Mouse (Mus musculus) erythroblast, embryonic 14.5 days (primary cell): ENCODE results near the gene Olfr1221.

Experiments
- GATA1 ChIP-seq: IDR thresholded peaks from 2 replicates; pipeline ENCODE4 v1.6.1; 2012; ENCODE audit warnings: low read length, inconsistent platforms, mixed read lengths
- TAL1 ChIP-seq: IDR thresholded peaks from 3 replicates; pipeline ENCODE4 v1.6.1; 2012; ENCODE audit warnings: low read length, inconsistent platforms, mixed read lengths

- TF ChIP-seq GATA1 (no peak), TAL1 (no peak)
These were observed 23.2 kb downstream of the Olfr1221 start for GRCm38 (mm10) chr2:89093848-89094247.
